Mouse (Mus musculus): ENCODE measurements around the gene Cyp2f2. TPM values are rescaled to one million over a fixed set of nuclear protein-coding genes. Genes with fewer than 3 reads are reported as not detected.
A peak's percentile ranks its signal among the peaks of the same experiment; 100 is the strongest.

Cyp2f2 gene
- polyA plus RNA-seq, 1 experiment from 2014 or later = 9.3 TPM

DNA sequence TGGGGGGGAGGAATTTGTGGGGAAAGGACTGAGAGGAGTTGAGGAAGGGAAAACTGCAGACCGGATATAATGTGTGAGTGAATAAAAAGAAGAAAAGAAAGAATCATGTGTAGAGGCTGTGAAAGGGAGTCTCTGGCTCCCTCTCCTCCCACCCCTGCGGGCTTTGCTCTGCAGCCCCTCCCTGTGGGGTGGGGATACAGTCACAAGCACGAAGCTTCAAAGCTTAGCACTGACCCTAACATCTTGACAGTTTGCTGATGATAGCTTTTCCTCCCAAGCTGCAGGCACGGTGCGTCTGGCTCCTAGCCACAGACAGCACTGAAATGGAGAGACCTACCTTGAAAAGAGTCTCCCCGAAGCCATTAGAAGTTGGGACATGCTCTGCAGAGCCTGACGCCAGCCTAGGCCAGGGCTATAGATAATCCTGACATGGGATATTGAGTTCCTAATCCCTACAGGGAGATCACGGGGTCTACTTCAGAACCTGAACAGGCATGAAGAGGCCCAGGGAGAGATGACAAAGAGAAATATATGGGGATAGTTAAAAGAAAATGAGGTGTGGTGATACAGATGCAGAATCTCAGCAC is 16.8 kb downstream of the Cyp2f2 start:
- no peak for DNase-seq
- no peaks in the 10 kb centered on the region; the same call in 1 of the 2 replicates for H3K9me3 ChIP-seq (ENCODE audit: low read depth, low read length)
- H3K27me3 ChIP-seq (ENCODE audit: insufficient read depth, low read length) = no peaks in the 10 kb centered on the region
- no peak overlapping the region for H3K27ac ChIP-seq (ENCODE audit: low read depth)
- H3K9ac ChIP-seq = no peak overlapping the region
- H3K4me3 ChIP-seq (ENCODE audit: low read depth, low read length) = no peak overlapping the region
- 35% methylated on average over 8 of the region's 8 CpGs for WGBS
- no peak for TF ChIP-seq CTCF (IDR thresholded peaks at IDR 0.05; ENCODE audit: low read depth)
- H3K36me3 ChIP-seq (ENCODE audit: insufficient read depth) = no peaks in the 10 kb centered on the region
- H3K4me1 ChIP-seq (ENCODE audit: insufficient read depth) = no peaks in the 10 kb centered on the region; the same call in 1 of the 2 replicates
- no peak overlapping the region for H3K4me2 ChIP-seq
- peak; percentile 31; the same call in 1 of the 2 replicates for ATAC-seq (ENCODE audit: insufficient read depth)

DNA sequence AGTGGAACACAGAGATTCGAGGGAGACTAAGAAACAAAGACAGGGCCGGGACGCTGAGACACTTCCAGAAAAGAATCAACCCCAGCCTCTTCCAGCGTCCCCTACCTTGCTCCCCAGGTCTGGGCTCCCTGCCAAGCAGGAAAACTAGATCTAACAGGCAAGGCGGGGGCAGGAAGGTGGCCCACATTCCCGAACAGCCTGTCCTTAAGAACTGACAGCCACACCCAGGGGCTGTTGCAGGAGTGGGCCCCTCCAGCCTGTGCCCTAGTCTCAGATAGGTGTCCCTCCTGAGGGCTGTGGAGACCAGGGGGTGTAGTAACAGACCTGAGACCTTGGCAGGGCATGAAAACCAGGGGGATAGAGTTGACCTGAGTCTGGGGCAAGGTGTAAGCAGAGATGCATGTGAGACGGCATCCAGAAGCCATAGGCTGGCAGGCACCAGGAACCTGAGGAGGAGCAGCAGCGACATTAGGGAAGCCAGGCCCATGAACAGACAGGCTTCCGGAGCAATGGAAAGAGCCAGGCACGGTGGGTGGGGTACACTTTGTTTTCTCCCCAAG is 33.6 kb downstream of the Cyp2f2 start, which contains the start of gene Cyp2t4:
TSS of gene Cyp2t4 (plus strand) at position 510 of the 560 bp plus-strand sequence.
- no peak within 1 kb of the TSS for H3K4me3 ChIP-seq (ENCODE audit: low read depth, low read length)
- peak; percentile 66 for ATAC-seq (ENCODE audit: insufficient read depth)
- H3K4me1 ChIP-seq (ENCODE audit: insufficient read depth) = no peaks in the 10 kb centered on the region
- H3K27me3 ChIP-seq (ENCODE audit: insufficient read depth, low read length) = no peaks in the 10 kb centered on the region
- H3K4me2 ChIP-seq = no peak within 1 kb of the TSS
- no peaks in the 10 kb centered on the region for H3K9me3 ChIP-seq (ENCODE audit: low read depth, low read length)
- peak; percentile 76 for DNase-seq
- 47% methylated on average over 10 of the region's 10 CpGs for WGBS
- H3K36me3 ChIP-seq (ENCODE audit: insufficient read depth) = peaks cover 16% of the 10 kb centered on the region
- TF ChIP-seq CTCF (IDR thresholded peaks at IDR 0.05; ENCODE audit: low read depth) = no peak
- H3K9ac ChIP-seq = no peak within 1 kb of the TSS
- peak within 1 kb of the TSS; percentile 65; the same call in 1 of the 2 replicates for H3K27ac ChIP-seq (ENCODE audit: low read depth)

DNA sequence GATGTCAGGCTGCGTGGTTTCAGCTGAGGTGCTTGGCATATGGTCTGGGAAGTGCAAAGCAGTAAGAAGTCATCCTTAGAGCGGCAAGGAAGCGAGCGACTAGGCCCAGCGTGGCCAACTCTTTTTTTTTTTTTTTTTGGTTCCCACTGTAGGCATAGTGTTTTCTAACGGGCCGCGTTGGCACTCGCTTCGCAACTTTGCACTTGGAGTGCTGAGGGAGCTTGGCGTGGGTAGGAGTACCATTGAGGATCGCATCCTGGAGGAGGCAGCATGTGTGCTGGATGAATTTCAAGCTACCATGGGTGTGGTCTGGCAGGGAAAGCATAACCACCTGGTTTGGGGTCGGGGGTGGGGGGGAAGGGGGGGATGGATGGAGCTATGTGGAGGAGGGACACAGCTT is 36.3 kb downstream of the Cyp2f2 start:
- Histone ChIP-seq H3K4me3 (ENCODE audit: low read depth, low read length) (no peak overlapping the region), H3K9me3 (ENCODE audit: low read depth, low read length) (no peaks in the 10 kb centered on the region), H3K27ac (ENCODE audit: low read depth) (no peak overlapping the region), H3K4me2 (no peak overlapping the region), H3K27me3 (ENCODE audit: insufficient read depth, low read length) (no peaks in the 10 kb centered on the region), H3K9ac (no peak overlapping the region), H3K36me3 (ENCODE audit: insufficient read depth) (peaks cover 36% of the 10 kb centered on the region), H3K4me1 (ENCODE audit: insufficient read depth) (no peaks in the 10 kb centered on the region)
- no peak for TF ChIP-seq CTCF (IDR thresholded peaks at IDR 0.05; ENCODE audit: low read depth)
- ATAC-seq (ENCODE audit: insufficient read depth) (no peak), DNase-seq (no peak)
- 79% methylated on average over 13 of the region's 13 CpGs for WGBS

DNA sequence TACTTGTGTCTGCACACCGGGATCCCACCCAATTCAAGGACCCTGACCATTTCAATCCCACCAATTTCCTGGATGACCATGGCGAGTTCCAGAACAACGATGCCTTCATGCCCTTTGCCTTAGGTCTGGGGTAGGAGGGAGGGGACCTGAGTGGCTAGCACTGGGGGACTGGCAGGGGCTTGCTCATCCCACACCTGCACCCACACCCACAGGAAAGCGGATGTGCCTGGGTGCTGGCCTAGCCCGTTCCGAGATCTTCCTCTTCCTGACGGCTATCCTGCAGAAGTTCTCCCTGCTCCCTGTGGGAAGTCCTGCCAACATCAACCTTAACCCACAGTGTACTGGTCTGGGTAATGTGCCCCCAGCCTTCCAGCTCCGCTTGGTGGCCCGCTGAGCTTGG is 38.5 kb downstream of the Cyp2f2 start:
- no peak overlapping the region for H3K4me2 ChIP-seq
- WGBS = 92% methylated on average over 9 of the region's 9 CpGs
- H3K4me1 ChIP-seq (ENCODE audit: insufficient read depth) = 0 out of 2 replicates have a peak, but pooled peaks cover 3% of the 10 kb centered on the region
- H3K27ac ChIP-seq (ENCODE audit: low read depth) = no peak overlapping the region
- DNase-seq (no peak), ATAC-seq (ENCODE audit: insufficient read depth) (no peak)
- H3K27me3 ChIP-seq (ENCODE audit: insufficient read depth, low read length) = no peaks in the 10 kb centered on the region
- peaks cover 57% of the 10 kb centered on the region for H3K36me3 ChIP-seq (ENCODE audit: insufficient read depth)
- TF ChIP-seq CTCF (IDR thresholded peaks at IDR 0.05; ENCODE audit: low read depth) = no peak
- no peaks in the 10 kb centered on the region for H3K9me3 ChIP-seq (ENCODE audit: low read depth, low read length)
- H3K4me3 ChIP-seq (ENCODE audit: low read depth, low read length) = no peak overlapping the region
- no peak overlapping the region for H3K9ac ChIP-seq

DNA sequence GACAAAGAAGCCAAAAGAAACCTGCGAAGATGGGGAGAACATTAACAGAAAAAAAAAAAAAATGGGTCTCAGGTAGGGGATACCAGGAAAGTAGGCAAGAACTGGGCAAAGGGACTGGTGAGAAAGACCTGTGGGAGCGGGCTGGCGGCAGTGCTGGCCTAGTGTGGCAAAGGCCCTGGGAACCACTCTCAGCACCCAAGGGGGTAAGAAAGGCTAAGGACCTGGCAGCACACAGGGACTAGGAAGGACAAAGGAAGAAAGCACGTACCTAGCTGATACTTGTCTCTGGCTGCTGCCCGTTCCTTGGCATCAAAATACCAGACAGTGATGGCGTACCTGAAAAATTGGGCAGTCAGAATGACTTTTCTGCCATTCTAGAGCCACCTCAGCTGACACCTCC is 39.5 kb downstream of the Cyp2f2 start:
- Histone ChIP-seq H3K4me2 (no peak overlapping the region), H3K27ac (ENCODE audit: low read depth) (no peak overlapping the region), H3K4me1 (ENCODE audit: insufficient read depth) (peaks cover 12% of the 10 kb centered on the region; the same call in 1 of the 2 replicates), H3K9me3 (ENCODE audit: low read depth, low read length) (no peaks in the 10 kb centered on the region), H3K27me3 (ENCODE audit: insufficient read depth, low read length) (no peaks in the 10 kb centered on the region), H3K9ac (no peak overlapping the region), H3K36me3 (ENCODE audit: insufficient read depth) (peaks cover 67% of the 10 kb centered on the region), H3K4me3 (ENCODE audit: low read depth, low read length) (no peak overlapping the region)
- TF ChIP-seq CTCF (IDR thresholded peaks at IDR 0.05; ENCODE audit: low read depth) = no peak
- DNase-seq (no peak), ATAC-seq (ENCODE audit: insufficient read depth) (no peak)
- 95% methylated on average over 6 of the region's 6 CpGs for WGBS

DNA sequence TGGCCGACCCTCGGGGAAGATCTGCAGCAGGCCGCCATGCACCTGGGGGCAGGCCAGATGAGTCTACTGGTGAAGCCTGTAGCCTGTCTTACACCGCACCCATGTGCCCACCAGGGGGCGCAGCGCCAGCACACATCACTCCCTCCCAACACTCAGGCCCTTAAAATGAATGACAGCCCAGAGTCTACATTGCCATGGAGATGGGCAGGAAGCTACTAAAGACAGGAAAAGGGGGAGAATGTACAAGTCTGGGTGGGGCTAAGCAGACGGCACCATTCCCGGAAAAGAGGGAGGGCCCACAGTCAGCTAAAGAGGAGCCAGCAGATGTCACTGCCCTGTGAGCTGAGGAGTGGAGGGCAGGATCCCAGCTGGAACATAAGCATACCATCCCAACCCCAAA is 40.2 kb downstream of the Cyp2f2 start:
- ATAC-seq (ENCODE audit: insufficient read depth) (peak; percentile 93), DNase-seq (peak; percentile 92)
- Histone ChIP-seq H3K4me1 (ENCODE audit: insufficient read depth) (peaks cover 12% of the 10 kb centered on the region), H3K9me3 (ENCODE audit: low read depth, low read length) (no peaks in the 10 kb centered on the region), H3K27me3 (ENCODE audit: insufficient read depth, low read length) (no peaks in the 10 kb centered on the region), H3K36me3 (ENCODE audit: insufficient read depth) (peaks cover 73% of the 10 kb centered on the region), H3K4me2 (no peak overlapping the region), H3K9ac (no peak overlapping the region), H3K4me3 (ENCODE audit: low read depth, low read length) (no peak overlapping the region), H3K27ac (ENCODE audit: low read depth) (no peak overlapping the region)
- TF ChIP-seq CTCF (IDR thresholded peaks at IDR 0.05; ENCODE audit: low read depth) = peak; percentile 99
- WGBS = 9% methylated on average over 8 of the region's 8 CpGs

DNA sequence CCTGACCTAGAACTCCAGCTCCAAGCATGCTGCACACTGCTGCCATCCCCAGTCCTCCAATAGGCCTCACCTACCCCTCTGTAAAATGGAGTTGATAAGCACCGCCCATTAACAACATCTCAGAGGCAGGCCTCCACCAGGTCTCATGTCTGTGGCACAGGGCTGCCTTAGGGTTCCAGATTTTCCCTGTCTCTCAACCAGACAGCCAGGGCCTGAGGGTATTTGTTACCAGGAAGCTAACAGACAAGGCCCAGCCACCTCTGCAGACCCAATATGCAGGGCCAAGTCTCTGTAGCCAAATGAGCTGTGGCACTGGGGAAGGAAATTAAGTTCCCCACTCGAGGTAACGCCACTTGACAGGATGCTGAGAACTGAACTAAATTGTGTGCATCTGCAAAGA is 41.2 kb downstream of the Cyp2f2 start:
- no peak overlapping the region for H3K4me2 ChIP-seq
- no peak for DNase-seq
- H3K4me3 ChIP-seq (ENCODE audit: low read depth, low read length) = no peak overlapping the region
- 85% methylated on average over 3 of the region's 3 CpGs for WGBS
- no peaks in the 10 kb centered on the region for H3K27me3 ChIP-seq (ENCODE audit: insufficient read depth, low read length)
- no peak for ATAC-seq (ENCODE audit: insufficient read depth)
- peaks cover 18% of the 10 kb centered on the region for H3K4me1 ChIP-seq (ENCODE audit: insufficient read depth)
- H3K9me3 ChIP-seq (ENCODE audit: low read depth, low read length) = no peaks in the 10 kb centered on the region
- H3K36me3 ChIP-seq (ENCODE audit: insufficient read depth) = peaks cover 77% of the 10 kb centered on the region
- no peak overlapping the region for H3K9ac ChIP-seq
- no peak for TF ChIP-seq CTCF (IDR thresholded peaks at IDR 0.05; ENCODE audit: low read depth)
- H3K27ac ChIP-seq (ENCODE audit: low read depth) = no peak overlapping the region

Data from lung, embryonic 14.5 days (tissue).